Mouse (Mus musculus) cortical plate, adult 2 months (tissue): ENCODE data around the gene Wdr92. TPM values are rescaled to one million over a fixed set of nuclear protein-coding genes. Genes with fewer than 3 reads are reported as not detected.

Experiments
- H3K27ac ChIP-seq: fragments of 200-500 bp; 2 replicates; pipeline ENCODE4 v1.5.1; 2012; ENCODE audit warnings: low read length, control low read depth, inconsistent platforms; ENCODE audit not compliant: insufficient read depth
- H3K4me1 ChIP-seq: fragments of 200-500 bp; 2 replicates; pipeline ENCODE4 v1.6.1; 2011; ENCODE audit warnings: low read length; ENCODE audit not compliant: control insufficient read depth, insufficient read depth
- H3K4me3 ChIP-seq: fragments of 200-500 bp; 2 replicates; pipeline ENCODE4 v1.5.1; 2011; ENCODE audit warnings: mild to moderate bottlenecking, low read length, control low read depth; ENCODE audit not compliant: insufficient read depth
- CTCF ChIP-seq: fragments of 200-500 bp; IDR thresholded peaks from 2 replicates; pipeline ENCODE4 v1.5.1; 2011; ENCODE audit warnings: mild to moderate bottlenecking, control low read depth, low read length; ENCODE audit not compliant: insufficient read depth; ENCODE audit errors: extremely low read depth
- POLR2A ChIP-seq: fragments of 200-500 bp; IDR thresholded peaks from 2 replicates; pipeline ENCODE4 v1.6.1; 2011; ENCODE audit warnings: mild to moderate bottlenecking, low read length, control low read depth; ENCODE audit not compliant: insufficient read depth; ENCODE audit errors: extremely low read depth
- polyA plus RNA-seq: library from polyadenylated mRNA; depleted of rRNA; stranded (reverse); fragments of >200 nt; gene quantifications from 2 replicates; pipeline ENCODE4 v1.2.3, GENCODE M21; 2012; rRNA removed

Gene Wdr92
- polyA plus RNA-seq, 1 experiment: 7.7 TPM

DNA sequence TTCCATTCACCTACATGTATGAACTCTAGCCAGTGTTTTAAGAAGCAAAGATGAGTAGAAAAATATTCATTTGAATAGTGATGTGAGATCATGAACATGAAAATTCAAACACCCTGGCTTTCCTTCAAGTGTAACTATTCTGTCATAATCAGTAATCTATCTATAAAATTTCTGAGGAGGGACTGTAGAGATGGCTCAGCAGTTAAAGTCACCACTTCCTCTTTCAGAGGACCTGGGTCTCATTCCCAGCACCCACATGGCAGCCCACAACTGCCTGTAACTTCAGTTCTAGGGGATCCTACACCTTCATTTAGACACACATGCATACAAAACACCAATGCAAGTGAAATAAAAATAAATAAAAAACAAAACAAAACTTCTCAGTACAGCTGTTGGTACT lies 66.8 kb downstream of the Wdr92 start:
- Histone ChIP-seq H3K4me3 (no peak overlapping the region), H3K4me1 (no peaks in the 10 kb centered on the region), H3K27ac (no peak overlapping the region)
- no peak for TF ChIP-seq POLR2A
- no peak for TF ChIP-seq CTCF

DNA sequence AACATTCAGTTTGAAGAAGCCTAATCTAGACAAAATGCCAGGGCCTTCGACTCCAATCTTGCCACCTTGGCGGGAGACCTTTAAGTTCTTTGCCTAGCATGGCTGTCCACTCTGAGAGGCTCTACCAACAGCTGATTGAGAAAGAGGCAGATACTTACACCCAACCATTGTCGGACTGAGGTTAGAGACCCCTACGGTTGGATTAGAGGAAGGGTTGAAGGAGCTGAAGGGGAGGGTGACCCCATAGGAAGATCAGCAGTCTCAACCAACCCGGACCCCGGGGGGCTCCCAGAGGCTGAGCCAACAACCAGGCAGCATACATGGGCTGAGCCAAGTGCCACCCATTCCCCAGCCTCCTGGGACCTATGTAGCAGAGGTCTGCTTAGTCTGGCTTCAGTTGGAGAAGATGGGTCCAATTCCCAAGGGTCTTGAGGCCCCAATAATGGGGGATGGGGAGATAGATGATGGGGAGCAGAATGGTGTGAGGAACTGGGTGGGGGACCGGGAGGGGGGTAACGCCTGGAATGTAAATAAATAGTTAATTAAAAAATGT lies 75.0 kb downstream of the Wdr92 start:
- TF ChIP-seq POLR2A: no peak
- no peak for TF ChIP-seq CTCF
- H3K4me1 ChIP-seq: no peaks in the 10 kb centered on the region; the same call in 1 of the 2 replicates
- H3K27ac ChIP-seq: no peak overlapping the region
- H3K4me3 ChIP-seq: peak overlapping the region; percentile 95

DNA sequence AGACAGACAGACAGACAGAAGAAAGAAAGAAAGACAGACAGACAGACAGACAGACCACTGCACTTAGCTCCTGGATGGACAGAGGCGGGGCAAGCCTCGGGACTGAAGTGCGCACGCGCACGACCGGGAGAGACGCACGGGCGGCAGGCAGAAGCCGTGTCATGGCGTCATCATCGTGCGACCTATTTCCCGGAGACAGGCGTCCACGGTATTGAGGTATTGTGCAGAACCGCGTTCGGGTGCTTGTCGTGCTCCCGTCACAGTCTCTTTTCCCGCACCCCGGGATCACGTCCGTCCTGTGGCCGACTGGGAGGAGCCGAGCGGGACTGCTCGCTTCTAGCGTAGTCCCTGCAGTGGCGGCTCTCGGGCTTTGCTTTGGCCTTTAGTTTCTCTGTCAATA lies 75.5 kb downstream of the Wdr92 start, which contains the start of gene C1d:
TSS of gene C1d (plus strand) at position 137 of the 400 bp plus-strand sequence.
- H3K4me3 ChIP-seq: peak within 1 kb of the TSS; percentile 95
- no peaks in the 10 kb centered on the region; the same call in 1 of the 2 replicates for H3K4me1 ChIP-seq
- H3K27ac ChIP-seq: peak within 1 kb of the TSS; percentile 62
- TF ChIP-seq POLR2A: peak; percentile 87
- TF ChIP-seq CTCF: no peak

DNA sequence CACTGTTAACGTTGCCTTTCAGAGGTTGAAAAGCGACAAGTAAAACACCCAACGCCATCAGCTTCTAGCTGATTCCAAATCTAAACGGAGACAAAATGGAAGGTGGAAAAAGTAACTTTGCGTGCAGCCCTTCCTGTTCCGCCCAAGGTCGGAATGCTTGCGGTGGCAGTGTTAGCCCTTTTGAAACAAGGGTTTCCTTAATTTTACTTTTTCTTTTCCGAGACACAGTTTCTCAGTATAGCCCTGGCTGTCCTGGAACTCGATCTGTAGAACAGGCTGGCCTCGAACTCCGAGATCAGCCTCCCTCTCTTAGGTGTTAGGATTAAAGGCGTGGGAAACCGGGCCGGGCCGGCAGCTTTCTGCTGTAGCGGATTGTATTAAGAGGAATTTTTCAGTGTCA lies 76.0 kb downstream of the Wdr92 start:
- TF ChIP-seq POLR2A (no peak), CTCF (no peak)
- Histone ChIP-seq H3K27ac (peak overlapping the region; percentile 62), H3K4me1 (no peaks in the 10 kb centered on the region; the same call in 1 of the 2 replicates), H3K4me3 (peak overlapping the region; percentile 95)

DNA sequence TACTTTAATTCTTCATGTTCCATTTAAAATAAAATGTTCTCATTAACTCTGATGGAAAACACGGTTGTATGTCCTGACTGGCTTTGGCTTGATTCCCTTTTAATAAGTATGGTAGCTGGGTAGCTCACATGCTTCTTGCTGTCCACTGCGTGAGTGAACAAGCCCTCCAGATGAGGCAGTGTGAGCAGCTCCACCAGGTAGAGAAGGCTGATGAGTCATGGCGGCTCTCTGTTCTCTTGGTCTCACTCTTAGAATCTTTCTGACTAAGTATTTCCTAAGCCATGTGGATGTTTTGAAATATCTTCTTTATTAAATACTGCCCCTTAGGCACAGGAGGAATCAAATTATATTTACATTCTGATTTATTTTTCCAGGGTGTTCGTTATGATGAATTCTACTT lies 85.3 kb downstream of the Wdr92 start:
- no peak overlapping the region for H3K4me3 ChIP-seq
- TF ChIP-seq CTCF: no peak
- H3K27ac ChIP-seq: no peak overlapping the region
- no peaks in the 10 kb centered on the region for H3K4me1 ChIP-seq

DNA sequence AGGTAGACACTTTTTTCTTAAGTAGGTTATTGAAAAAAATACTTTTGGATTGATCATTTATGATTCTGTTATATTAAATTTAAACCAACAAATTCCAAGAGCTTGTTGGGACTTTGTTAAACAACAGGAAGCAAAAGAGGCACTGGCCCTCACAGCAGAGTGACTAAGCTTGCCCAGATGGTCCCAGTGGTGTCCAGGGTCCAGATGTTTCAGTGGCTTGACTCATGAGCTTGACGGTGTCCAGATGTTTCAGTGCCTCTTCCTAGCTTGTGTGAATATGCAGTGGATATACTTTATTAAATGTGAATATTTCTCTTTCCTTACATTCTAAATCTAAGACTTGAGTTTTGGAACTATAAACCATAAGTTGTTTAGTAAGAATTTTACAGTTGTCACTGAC lies 86.9 kb downstream of the Wdr92 start:
- TF ChIP-seq CTCF (no peak), POLR2A (no peak)
- H3K4me3 ChIP-seq: no peak overlapping the region
- no peaks in the 10 kb centered on the region for H3K4me1 ChIP-seq
- H3K27ac ChIP-seq: no peak overlapping the region

DNA sequence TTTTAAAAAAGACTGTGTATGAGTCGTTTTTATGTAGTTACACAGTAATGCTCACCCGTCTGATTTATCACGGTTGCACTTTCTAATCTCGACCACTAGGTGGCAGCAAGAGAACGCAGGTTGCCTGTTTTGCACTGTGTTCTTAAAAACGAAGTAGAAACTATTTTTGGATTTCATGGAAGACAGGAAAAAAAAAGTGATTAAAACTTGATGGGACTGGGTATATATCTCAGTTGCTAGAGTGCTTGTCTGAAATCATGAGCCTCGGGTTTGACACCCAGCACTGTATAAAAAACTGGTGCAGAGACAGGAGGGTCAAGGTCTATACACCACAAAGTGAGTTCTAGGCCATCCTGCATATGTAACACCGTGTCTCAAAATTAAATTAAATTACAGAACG lies 98.1 kb downstream of the Wdr92 start:
- Histone ChIP-seq H3K4me1 (no peaks in the 10 kb centered on the region), H3K27ac (no peak overlapping the region), H3K4me3 (no peak overlapping the region)
- TF ChIP-seq CTCF (peak; percentile 96), POLR2A (no peak)

Other genes with a start within 250 kb of the Wdr92 start
- gene Fbxo48, start 230.7 kb upstream of the Wdr92 start, polyA plus RNA-seq: 0.57 and 0.63 TPM in 2 replicates
- 114 and 115 TPM in 2 replicates for gene Cnrip1, start 130.5 kb upstream of the Wdr92 start, polyA plus RNA-seq
- gene Plek, start 129.7 kb upstream of the Wdr92 start, polyA plus RNA-seq: 6.2 and 7.2 TPM in 2 replicates
- gene Ppp3r1, start 22.8 kb upstream of the Wdr92 start, polyA plus RNA-seq: 506 and 535 TPM in 2 replicates
- gene Pno1, start 29.5 kb downstream of the Wdr92 start, polyA plus RNA-seq: 13.5 and 13.7 TPM in 2 replicates
- 26.7 and 34.0 TPM in 2 replicates for gene C1d, start 75.5 kb downstream of the Wdr92 start, polyA plus RNA-seq